Mouse (Mus musculus): Measurements from ENCODE around the gene Elmo3.

Gene Elmo3

GRCm38 (mm10) chr8:105305211-105306145 is at the start of gene Elmo3:
Elmo3 (plus strand) TSS chr8:105305601.
- DNase-seq (ENCODE audit: low spot score), result peak; percentile 54

GRCm38 (mm10) chr8:105257318-105258114 is 47.9 kb upstream of the Elmo3 start:
- DNase-seq (ENCODE audit: low spot score), result no peak

GRCm38 (mm10) chr8:105258911-105259720 is 46.3 kb upstream of the Elmo3 start:
- peak; percentile 65 for DNase-seq (ENCODE audit: low spot score)

GRCm38 (mm10) chr8:105259721-105260320 is 45.6 kb upstream of the Elmo3 start:
- peak; percentile 86 for DNase-seq (ENCODE audit: low spot score)

- no peak for DNase-seq (ENCODE audit: low spot score)
Observed at GRCm38 (mm10) chr8:105260371-105261099, 44.9 kb upstream of the Elmo3 start.

GRCm38 (mm10) chr8:105261326-105261980 is 43.9 kb upstream of the Elmo3 start:
- DNase-seq (ENCODE audit: low spot score), result no peak

- DNase-seq (ENCODE audit: low spot score), result no peak
Observed at GRCm38 (mm10) chr8:105263244-105263912, 42.0 kb upstream of the Elmo3 start.

- DNase-seq (ENCODE audit: low spot score), result peak; percentile 78
Observed at GRCm38 (mm10) chr8:105264024-105264982, 41.1 kb upstream of the Elmo3 start, which contains the start of the genes Tradd and Fbxl8. Tradd (minus strand) TSS chr8:105264609. Fbxl8 (plus strand) TSS chr8:105264648.

GRCm38 (mm10) chr8:105265128-105265527 is 40.3 kb upstream of the Elmo3 start:
- peak; percentile 29 for DNase-seq (ENCODE audit: low spot score)

GRCm38 (mm10) chr8:105266775-105267174 is 38.6 kb upstream of the Elmo3 start:
- no peak for DNase-seq (ENCODE audit: low spot score)

- peak; percentile 82 for DNase-seq (ENCODE audit: low spot score)
Observed at GRCm38 (mm10) chr8:105268342-105269074, 36.9 kb upstream of the Elmo3 start.

GRCm38 (mm10) chr8:105269075-105269458 is 36.3 kb upstream of the Elmo3 start:
- peak; percentile 29 for DNase-seq (ENCODE audit: low spot score)

GRCm38 (mm10) chr8:105269461-105269947 is 35.9 kb upstream of the Elmo3 start, which contains the start of gene Hsf4:
Hsf4 (plus strand) TSS chr8:105269801.
- peak; percentile 45 for DNase-seq (ENCODE audit: low spot score)

- peak; percentile 29 for DNase-seq (ENCODE audit: low spot score)
Observed at GRCm38 (mm10) chr8:105270101-105270915, 35.1 kb upstream of the Elmo3 start.

GRCm38 (mm10) chr8:105270916-105271186 is 34.5 kb upstream of the Elmo3 start:
- no peak for DNase-seq (ENCODE audit: low spot score)

GRCm38 (mm10) chr8:105275387-105275786 is 30.0 kb upstream of the Elmo3 start:
- DNase-seq (ENCODE audit: low spot score), result no peak

- no peak for DNase-seq (ENCODE audit: low spot score)
Observed at GRCm38 (mm10) chr8:105275840-105276239, 29.6 kb upstream of the Elmo3 start, which contains the start of gene Nol3. Nol3 (plus strand) TSS chr8:105276140.
